Mouse (Mus musculus) gastrocnemius, adult 8-10 months (tissue): ENCODE results near the gene Cdc42ep1. TPM values are rescaled to one million over a fixed set of nuclear protein-coding genes. Genes with fewer than 3 reads are reported as not detected.
"Not testable (repeated sequence)": the region's sequence is repeated elsewhere in the genome, so short reads cannot be mapped to it uniquely, and the experiment has no call there.

Experiments used
- DNase-seq, 2 experiments: peaks; one replicate each; pipeline ENCODE4 v3.0.0; 2022; ENCODE audit warnings: low spot score in 2 of 2
- total RNA-seq, 4 experiments: library from RNA; stranded (reverse); gene quantifications; 2 replicates each; pipeline ENCODE4 v1.2.4; 2022

Cdc42ep1 gene
- total RNA-seq, 4 experiments from 2014 or later: 4.1 to 7.3 (median 6.2) TPM

DNA sequence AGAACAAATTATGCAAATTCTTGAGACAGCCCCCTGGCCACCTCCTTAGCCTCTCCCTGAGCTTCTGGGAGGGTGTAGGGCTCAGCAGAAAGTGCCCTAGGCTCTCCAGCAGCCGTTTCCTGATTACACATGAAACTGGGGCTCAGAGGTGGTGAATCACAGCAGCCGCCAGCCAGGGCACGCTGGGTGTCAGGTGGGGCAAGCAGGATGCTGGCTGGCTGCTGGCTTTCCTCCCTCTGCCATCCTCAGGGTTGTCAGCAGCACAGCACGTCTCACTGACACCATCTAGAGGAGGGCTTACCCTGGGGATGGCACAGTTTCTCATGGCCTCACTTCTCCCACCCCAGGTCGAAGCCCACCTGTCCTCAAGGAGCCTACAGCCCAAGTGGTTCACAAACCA is 14.1 kb upstream of the Cdc42ep1 start:
- DNase-seq: no peak

DNA sequence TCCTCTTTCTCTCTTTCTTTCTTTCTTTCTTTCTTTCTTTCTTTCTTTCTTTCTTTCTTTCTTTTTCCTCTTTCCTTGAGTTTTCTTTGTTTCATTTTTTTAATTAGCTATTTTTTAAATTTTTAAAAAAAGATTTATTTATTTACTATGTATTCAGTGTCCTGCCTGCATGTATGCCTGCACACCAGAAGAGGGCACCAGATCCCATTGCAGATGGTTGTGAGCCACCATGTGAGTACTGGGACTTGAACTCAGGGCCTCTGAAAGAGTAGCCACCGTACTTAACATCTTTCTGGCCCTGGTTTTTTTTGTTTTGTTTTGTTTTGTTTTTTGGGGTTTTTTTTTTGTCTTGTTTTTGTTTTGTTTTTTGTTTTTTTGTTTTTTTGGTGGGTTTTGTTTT is 12.8 kb upstream of the Cdc42ep1 start:
- DNase-seq: no peak

DNA sequence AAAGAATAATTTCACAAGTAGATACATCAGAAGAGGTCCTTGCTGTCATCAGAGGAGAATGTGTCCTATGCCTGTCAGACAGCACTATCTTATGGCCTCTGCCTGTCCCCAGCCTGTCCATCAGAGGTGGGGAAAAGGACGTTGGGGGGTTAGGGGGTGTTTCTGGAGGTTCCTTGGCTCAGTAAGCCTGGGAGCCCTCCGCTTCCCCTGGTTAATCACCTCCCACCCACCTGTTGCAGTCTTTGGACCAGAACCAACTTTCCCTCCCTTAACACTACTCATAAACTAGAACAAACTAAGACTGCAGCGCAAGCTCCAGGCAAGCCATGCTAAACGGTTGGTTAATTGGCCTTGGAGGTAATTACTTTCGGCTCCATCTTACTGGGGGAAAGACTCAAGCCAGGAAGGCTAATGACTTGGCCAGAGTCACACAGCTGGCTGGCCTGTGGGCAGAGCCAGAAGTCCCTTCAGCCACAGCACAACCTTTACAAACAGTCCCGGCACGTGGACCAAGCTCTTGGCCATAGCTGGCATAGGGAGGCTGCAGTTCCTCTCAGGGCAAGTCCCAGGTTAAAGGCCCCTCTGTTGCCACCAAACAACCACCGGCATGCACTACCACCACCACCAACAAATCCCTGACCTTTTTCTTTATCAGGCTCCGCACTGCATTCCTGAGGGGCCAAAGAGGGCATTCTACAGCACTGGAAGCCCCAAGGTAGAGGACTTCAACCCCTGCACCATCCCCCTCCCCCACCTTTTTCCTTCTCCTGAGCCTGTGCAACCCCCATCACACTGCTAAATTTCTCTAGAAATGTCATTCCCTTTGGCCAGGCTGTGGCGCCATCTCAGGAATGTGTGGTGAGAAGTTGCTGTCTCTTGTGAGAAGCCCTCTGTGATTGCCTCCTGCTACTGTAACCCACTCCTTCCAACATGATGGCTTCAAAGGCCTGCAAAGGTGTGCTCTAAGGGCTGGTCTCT is 11.4 kb upstream of the Cdc42ep1 start:
- no peak for DNase-seq

DNA sequence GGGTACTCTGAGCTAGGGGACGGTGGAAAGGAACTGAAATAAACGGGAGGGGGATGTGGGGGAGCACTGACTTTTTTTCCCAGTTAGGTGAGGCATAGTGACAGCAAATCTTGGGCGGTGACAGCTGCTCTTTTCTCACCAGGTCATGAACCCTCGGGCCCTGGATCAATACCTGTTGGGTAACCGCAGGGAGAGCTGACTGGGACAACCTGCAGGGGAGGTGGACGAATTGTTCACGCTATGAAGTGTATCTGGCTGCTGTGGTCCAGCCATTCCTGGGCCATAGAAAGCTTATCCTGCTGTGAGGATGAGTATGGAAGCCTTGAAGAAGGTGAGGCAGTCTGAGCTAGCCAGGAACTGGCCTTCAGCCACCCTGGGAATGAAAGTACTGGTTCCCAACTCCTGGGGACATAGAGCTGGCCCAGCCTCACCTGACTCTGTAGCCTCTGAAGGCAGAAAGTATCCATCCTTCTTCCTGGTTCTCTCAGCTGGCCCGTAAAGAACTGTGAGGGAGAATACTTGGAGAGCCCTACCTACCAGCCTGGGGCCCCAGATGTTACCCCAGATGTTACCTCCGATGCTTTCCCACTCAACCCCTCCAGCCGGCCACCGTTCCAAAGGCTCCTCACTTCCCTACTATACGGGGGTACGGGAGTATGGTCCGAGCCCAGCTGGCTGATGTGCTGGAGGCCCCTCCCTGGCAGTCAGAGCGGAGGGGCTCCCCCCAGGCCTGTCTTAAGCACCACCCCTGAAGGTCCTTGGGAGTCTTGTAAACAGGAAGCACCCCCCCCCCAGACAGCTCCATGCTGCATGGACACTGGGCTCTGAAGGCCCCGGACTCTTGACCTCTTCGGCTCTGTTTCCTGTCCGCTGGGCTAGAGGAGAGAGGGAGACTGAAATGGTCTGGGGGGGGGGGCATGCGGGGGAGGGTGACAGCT is 10.4 kb upstream of the Cdc42ep1 start:
- DNase-seq: no peak

DNA sequence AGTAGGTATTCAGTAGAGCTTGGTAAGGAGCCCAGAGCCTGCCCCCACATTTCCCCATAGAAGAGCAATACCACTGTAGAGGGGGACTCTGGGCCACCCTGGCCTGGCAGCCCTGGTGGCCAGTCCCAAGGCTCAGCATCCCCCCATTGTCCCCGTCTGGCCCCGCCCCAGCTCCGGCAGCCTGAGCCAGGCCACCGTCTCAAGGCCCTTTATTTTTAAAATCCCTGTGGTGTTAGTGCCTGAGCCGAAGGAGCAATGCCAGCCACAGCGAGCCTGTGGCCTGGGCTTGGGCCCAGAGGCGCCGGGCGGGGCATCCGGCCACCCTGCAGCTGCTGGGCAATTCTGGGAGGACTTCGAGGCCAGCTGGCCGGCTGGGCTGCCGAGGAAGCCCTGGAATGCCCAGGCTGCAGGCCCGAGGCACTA is 9.7 kb upstream of the Cdc42ep1 start:
- DNase-seq: peak; percentile 78 to 90

DNA sequence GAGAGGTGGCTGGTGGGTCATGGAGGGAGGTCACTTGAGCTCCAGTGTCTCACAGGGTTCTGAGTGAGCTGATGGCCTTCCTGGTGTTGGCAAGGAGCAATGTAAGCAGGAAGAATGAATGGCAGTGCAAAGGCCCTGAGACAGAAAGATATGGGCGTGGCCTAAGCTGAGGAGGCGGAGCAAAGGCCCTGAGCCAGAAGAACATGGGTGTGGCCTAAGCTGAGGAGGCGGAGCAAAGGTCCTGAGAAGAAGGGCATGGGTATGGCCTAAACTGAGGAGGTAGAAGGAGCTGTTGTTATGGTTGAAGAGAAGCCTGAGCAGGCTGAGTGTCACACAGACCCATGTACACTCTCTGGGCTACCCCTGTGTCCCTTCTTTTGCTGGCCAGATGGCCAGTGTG is 8.8 kb upstream of the Cdc42ep1 start:
- no peak for DNase-seq

DNA sequence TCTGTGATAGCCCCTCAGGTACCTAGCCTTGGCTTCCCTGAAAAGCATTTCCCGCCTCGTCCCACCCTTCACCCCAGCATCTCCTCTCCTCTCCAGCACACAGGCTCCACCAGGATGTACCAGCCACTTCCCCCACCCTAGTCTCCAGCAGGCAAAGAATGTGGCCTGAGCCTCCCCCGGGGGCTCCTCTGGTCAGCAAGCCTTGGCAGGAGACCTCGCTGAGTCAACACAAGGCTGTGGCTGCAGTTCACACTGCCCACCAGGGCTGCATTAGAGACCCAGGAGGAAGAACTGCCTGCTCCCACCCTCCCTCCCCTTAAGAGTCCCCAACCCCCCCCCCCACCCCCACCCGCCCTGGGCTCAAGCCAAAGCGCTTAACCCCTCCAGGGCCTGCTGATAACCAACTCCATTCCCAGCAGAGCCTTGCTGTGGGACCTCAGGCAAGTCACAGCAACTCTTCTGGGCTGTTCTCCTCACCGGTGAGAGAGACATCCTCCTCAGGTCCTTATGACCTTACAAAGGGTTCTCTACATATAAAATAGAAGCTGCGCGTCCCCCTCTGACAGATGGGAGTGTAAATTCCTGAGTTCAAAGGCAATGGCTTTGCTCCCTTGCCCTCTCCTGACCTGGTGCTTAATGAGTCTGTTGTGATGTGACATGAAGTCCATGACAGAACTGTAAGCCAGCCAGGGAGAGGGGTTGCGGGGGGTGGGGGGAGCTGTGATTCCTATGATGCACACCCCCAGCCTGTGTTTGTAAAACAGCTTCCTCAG is 8.0 kb upstream of the Cdc42ep1 start:
- DNase-seq: no peak

DNA sequence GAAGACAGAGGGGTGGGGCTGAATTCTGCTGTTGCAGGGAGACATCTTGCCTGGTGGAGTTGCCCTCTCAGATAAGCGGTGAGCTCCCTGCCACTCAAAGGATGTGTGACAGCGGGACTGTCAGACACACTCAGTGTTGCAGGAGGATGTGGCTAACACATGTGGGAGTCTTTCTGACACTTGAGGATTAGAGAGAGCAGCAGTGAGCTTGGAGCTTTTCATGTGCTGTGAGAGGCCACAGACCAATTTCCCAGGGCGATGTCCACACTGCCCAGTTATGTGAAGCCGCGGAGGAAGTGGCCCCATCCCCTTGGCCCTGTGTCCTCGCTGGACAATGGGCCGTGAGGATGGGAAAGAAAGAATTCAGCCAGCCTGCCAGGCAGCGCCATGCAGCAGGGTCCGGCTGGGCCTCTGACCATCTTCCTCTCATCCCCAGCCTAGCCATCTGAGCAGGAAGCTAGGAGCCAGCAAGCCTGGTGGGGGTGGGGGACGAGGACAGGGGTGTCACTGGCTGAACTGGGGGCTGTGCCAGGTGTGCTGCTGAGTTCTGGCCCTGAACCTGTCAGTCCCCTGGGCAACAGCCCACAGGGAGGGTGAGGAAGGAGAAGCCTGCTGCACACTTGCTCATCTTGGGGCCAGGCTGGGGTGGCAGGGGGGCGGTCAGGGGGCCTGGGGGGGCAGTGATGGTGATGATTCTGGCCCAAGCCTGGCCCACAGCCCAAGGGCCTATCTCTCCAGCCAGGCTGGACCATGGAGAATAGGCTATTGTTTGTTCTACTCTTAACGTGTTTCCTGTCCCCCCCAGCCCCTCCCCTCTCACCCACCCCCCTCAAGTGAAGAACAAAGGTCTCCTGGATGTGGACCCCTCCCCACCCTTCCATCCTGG is 7.0 kb upstream of the Cdc42ep1 start:
- DNase-seq: peak in 1 of 2 experiments; percentile 37

DNA sequence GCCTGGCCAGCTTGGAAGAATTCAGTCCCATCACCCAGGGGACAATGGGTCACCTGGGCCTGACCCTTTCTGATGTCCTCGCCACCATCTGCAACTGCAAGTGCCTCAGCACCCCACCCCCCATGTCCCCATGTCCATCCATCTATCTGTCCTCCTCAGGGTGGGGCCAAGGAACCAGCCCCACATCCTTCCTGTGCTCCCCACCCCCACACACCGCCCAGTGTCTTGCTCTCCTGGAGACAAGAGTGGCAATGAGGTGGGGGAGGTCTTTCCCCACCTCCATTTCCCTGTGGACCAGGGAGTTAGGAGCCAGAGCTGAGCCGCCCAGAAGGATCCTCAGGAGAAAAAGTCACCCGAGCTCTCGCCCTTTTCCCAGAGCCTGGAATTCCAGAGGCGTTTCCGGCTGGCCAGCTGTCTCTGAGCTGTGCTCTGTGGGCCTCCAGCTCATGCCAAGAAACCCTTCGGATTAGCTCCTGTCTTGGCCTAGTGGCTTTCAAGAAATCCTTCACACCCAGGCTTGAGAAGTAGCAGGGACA is 6.3 kb upstream of the Cdc42ep1 start:
- DNase-seq: peak in 1 of 2 experiments; percentile 41

DNA sequence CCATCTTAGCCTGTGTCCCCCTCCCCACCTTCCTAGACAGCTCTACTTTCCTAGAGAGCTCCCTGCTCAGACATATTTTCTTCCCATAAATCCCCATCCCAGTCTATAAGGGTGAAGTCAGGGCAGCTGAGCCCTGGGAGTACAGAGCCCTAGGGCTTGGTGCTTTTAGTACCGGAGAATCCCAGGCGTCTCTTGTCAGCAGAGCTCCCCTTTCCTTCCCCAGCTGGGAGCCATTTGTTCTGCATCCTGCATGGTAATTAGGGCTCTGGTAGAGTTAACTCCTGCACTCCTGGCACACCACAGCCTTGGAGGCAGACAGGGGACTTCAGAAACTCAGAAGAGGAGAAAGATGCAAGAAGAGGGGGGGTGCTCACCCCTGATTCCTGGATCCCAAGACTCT is 2.7 kb upstream of the Cdc42ep1 start:
- DNase-seq: no peak

DNA sequence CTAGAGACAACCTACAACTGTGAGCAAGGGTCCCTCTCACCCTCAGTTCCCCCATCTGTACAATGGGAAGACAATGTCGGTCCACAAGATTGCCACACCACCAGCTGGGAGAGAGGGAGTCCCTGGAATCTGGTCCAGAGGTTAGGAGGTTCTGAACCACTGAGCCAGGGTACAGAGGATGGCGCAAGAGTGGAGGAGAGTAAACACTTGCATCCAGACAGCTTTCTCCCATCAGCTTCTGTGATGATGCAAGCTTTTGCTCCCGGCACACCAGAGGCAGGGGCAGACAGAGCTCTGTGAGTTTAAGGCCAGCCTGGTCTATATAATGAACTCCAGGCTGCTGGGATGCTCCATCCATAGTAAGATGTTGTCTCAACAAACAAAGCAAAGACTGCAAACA is 2.2 kb upstream of the Cdc42ep1 start:
- no peak for DNase-seq

DNA sequence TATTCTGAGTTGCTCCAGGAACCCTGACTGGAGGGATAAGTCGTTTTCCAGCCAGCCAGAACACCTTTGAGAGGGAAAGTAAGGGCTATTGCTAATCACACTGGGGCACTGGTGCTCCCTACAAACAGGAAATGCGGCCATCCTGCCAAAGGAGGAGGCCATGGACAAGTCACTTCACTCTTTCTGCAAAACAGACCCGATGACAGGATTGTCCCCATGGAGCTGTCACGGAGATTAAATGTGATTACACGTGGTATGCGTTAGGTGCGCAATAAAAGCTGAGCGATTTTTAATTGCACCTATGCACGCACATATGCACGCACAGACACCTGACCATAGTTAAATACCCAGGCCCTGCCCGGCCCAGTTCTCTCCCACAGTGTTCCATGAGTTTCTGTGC is 1.7 kb upstream of the Cdc42ep1 start:
- DNase-seq: no peak

DNA sequence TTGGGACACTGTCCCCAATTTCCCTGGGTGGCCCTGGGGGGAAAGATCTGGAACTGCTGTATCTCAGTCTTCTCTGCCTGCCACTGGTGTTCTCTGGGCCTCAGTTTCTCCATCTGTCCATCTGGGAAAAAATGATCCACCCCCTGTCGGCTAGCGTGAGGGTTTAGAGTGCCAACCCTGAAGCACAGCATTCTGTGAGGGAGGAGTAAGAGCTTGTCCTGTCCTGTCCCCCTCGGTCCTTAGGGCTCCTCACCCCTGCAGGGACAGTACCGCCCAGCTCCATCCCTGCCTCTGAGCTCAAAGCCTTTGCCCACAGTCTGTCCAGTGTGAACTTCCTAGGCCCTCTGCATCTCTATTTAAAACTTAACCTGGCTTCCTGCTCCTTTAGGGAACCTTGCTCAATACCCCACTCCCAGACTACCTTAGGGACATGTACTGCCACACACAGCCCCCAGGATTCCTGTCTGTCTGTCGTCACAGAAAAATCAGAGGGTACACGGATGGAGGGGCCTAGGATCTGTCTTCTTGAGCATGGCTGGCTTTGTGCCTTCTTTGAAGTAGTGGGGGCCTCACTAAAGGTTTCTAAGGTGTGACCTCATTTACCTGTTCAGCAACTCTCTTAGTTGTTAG is 1.1 kb upstream of the Cdc42ep1 start:
- DNase-seq: no peak

DNA sequence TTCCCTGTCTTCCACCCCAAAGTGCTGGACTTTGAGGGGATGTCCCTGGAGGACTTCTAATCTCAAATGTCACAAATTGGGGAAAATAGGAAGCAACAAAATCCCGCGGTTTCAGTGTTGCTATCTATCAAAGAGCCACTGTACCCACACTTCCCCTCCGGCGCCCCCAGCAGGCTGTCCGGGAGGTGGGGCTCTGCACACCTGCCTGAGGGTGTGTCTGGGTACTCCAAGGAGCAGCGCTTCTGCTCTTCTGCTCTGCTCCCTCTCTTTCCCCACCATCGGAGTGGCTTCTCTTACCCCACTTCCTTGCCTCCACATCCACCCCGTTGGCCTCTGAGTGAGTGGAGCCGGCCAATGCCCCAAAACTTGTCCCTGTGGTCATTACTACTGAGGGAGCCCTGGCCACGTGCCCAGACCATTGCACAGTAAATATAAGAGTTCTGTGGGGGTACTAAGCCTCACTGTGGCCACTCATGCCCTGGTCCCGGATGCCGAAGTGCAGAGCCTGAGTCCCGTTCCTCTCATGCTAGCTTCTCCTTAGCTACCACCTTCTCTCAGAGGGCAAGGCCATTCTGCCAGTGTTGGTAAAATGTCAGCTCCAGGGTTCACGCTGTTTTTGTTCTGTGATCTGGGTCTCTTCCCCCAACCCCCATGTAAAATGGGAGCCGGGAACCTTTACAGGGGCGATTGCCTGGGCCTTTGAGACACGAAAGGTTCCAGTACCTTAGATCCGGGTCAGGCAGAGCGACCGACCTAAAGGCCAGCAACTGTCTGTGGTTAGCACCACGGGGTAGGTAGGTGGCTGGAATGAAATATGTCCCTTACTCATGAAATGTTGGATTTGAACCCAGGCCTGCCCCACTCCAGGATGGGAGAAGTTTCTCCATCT is 1.4 kb downstream of the Cdc42ep1 start:
- DNase-seq: no peak

DNA sequence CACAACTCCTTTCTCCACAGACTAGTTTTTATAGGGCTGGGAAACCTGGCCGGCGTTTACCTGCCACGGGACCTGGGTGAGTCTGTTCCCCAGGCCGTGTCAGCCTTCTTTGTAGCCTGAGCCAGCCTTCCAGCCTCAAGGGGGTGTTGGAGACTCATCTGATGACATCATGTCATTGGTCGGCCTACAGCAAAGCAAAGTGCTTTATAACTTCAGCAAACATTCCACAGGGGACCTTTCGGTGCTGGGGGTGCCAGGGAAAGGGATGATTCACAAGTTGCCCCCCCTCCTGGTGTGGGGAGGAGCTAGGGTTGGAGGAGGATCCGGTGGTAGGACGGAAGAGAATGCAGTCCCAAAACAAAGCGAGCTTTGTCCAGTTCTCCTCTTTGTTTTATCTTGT is 2.4 kb downstream of the Cdc42ep1 start:
- peak; percentile 51 to 63 for DNase-seq

DNA sequence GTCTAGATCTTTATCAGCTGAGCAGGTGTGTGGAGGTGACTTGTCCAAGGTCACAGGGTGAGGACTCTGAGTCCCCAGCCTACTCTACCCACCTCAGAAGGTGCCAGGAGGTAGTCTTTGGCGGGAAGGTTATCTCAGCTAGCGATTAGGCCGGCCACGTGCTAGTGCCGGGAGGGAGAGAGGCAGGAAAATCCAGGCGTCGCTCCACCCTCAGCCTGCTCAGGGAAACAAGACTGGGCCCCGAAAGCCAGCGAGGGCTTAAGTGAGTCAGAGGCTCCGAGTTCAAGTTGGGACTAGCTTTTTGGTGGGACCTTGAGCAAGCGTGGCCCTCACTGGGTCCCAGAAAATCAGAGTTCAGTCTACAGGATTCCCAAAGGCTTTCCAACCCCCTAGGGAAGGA is 2.9 kb downstream of the Cdc42ep1 start:
- no peak for DNase-seq

DNA sequence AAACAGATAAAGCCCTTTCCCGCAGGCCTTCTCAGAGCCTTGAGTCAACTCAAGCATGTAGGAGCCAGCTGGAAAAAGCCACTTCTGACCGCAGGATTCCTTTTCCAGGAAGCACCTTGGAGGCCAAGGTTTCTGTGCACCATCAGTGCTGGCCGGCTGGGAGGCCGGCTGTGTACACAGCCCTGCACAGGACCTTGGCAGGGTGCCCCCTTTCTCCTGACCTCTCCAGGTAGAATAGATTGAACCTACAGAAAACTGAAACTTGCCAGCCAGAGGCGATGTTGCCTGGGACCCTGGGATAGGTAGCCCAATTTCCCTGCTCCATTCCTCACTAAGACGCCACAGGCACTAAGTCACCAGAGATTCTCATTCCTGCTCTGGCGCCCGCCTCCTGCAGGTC is 3.4 kb downstream of the Cdc42ep1 start:
- DNase-seq: no peak

DNA sequence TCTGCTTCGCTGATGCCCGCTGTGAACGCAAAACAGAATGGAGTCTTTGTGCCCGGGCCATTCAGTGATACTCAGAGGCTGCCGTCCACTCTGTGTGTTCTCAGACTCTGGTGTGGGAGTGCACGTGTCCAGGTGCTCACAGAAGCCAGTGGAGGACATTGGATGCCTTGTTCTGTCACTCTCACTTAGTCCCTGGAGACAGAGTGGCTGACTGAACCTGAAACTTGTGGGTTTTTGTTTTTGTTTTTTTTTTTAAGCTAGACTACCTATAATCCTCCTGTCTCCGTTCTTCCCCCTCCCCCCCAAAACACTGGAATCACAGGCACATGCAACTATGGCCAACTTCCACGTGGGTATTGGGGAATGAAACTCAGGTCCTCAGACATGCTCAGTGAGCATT is 3.9 kb downstream of the Cdc42ep1 start:
- no peak for DNase-seq

DNA sequence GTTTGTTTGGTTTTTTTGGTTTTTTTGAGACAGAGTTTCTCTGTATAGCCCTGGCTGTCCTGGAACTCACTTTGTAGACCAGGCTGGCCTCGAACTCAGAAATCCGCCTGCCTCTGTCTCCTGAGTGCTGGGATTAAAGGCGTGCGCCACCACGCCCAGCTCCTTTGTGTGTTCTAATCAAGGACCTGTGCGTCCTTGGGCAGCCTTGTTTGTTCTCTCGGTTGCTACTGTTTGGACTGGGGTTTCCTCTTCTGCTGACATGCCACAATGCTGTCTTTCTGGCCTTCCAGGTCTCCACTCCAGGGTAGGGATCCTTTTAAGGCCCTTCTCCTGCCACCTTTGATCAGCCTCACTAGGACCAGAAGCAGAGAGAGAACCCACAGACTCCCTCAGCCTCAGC is 4.4 kb downstream of the Cdc42ep1 start:
- DNase-seq: not testable (repeated sequence)
